Mouse (Mus musculus): ENCODE data around the gene Mccc1. TPM values are rescaled to one million over a fixed set of nuclear protein-coding genes. Genes with fewer than 3 reads are reported as not detected.

The Mccc1 gene
- polyA plus RNA-seq, 1 experiment from 2014 or later = 23.5 TPM

DNA sequence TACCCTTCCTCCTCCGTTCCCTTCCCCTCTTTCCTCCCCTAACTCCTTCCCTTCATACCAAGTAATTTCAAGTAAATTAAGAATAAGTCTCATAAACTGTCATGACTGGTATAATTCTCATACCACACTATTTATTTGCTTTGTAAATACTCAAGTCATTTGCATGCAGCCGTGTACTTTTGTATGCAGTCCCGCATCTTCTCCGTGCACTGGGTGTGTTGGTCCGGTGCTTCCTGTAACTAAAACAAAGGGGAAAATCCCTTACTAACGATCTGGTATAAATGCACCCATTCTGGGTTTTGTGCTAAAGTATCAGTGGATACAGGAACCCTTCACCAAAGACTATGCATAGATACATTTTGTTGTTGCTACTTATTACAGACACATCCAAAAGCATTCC, 25.3 kb upstream of the Mccc1 start:
- Histone ChIP-seq H3K9ac (ENCODE audit: low read depth, low read length) (no peak overlapping the region), H3K27ac (ENCODE audit: low read depth, low read length) (no peak overlapping the region), H3K9me3 (ENCODE audit: control insufficient read depth) (no peaks in the 10 kb centered on the region), H3K4me2 (replicated peaks; ENCODE audit: low read depth) (no peak overlapping the region), H3K4me3 (ENCODE audit: low read depth, low read length) (no peak overlapping the region), H3K27me3 (replicated peaks; ENCODE audit: control insufficient read depth, insufficient read depth, low read length) (no peaks in the 10 kb centered on the region), H3K4me1 (replicated peaks; ENCODE audit: control insufficient read depth, insufficient read depth, low read length) (no peaks in the 10 kb centered on the region), H3K36me3 (ENCODE audit: control insufficient read depth, insufficient read depth) (no peaks in the 10 kb centered on the region)
- no peak for ATAC-seq
- WGBS = 79% methylated on average over 6 of the region's 6 CpGs
- no peak for TF ChIP-seq CTCF (IDR thresholded peaks at IDR 0.05; ENCODE audit: low read depth)

DNA sequence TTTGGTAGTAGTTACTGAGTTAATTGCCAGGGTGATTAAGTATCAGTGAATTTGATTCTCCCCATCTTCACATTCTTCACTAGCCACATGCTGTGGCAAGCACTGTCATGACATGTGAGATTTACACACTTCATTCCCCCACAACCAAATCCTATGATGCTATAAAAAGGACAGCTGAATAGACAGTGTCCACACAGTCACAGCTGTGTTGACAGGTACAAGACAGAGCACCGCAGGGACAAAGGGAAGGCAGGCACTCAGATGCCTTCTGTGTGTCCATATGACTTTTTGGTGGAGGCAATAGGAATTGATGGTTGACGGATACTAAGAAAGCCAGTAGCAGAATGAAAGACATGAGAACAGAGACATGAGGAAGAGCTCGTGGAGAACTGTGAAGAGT, 10.8 kb upstream of the Mccc1 start:
- Histone ChIP-seq H3K9ac (ENCODE audit: low read depth, low read length) (no peak overlapping the region), H3K4me2 (replicated peaks; ENCODE audit: low read depth) (no peak overlapping the region), H3K9me3 (ENCODE audit: control insufficient read depth) (0 out of 2 replicates have a peak, but pooled peaks cover 3% of the 10 kb centered on the region), H3K27me3 (replicated peaks; ENCODE audit: control insufficient read depth, insufficient read depth, low read length) (no peaks in the 10 kb centered on the region), H3K27ac (ENCODE audit: low read depth, low read length) (no peak overlapping the region), H3K4me1 (replicated peaks; ENCODE audit: control insufficient read depth, insufficient read depth, low read length) (no peaks in the 10 kb centered on the region), H3K4me3 (ENCODE audit: low read depth, low read length) (no peak overlapping the region), H3K36me3 (ENCODE audit: control insufficient read depth, insufficient read depth) (no peaks in the 10 kb centered on the region)
- WGBS = 81% methylated on average over 3 of the region's 3 CpGs
- no peak for ATAC-seq
- TF ChIP-seq CTCF (IDR thresholded peaks at IDR 0.05; ENCODE audit: low read depth) = no peak

DNA sequence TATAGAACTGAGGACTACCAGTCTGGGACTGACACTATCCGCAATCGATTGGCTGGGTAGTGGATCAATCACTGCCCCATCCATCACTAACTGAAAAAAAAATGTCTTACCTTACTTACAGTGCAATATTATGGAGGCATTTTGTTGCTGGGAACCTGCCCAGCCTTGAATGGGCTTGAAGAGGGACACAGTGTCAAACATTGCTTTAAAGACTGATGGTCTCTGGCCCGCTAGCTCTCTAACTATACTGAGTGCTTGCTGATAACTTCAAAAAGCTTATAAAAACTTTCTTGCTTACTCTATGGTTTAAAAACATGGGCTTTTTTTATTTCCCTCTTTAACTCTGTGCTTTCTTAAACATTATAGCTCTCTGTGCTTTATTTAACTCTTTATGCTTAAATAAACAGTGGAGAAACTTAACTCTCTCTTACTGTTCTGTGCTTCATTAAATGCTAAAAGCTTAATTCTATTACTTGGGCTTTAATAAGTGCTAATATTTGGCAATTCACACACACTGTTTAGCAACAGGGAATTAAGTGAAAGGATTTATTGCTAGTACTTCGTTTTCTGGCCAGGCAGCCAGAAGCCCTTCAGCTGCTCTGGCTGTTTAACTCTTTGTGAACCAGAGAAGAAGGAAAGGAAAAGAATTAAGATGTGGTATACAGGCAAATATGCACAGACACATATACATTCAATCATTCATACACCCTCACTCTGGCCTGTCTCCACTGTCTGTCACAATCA, 8.1 kb upstream of the Mccc1 start:
- Histone ChIP-seq H3K9me3 (ENCODE audit: control insufficient read depth) (0 out of 2 replicates have a peak, but pooled peaks cover 3% of the 10 kb centered on the region), H3K27me3 (replicated peaks; ENCODE audit: control insufficient read depth, insufficient read depth, low read length) (no peaks in the 10 kb centered on the region), H3K36me3 (ENCODE audit: control insufficient read depth, insufficient read depth) (no peaks in the 10 kb centered on the region), H3K4me1 (replicated peaks; ENCODE audit: control insufficient read depth, insufficient read depth, low read length) (no peaks in the 10 kb centered on the region), H3K9ac (ENCODE audit: low read depth, low read length) (no peak overlapping the region), H3K27ac (ENCODE audit: low read depth, low read length) (no peak overlapping the region), H3K4me2 (replicated peaks; ENCODE audit: low read depth) (no peak overlapping the region), H3K4me3 (ENCODE audit: low read depth, low read length) (no peak overlapping the region)
- ATAC-seq = no peak
- no peak for TF ChIP-seq CTCF (IDR thresholded peaks at IDR 0.05; ENCODE audit: low read depth)
- 61% methylated on average over 4 of the region's 4 CpGs for WGBS

DNA sequence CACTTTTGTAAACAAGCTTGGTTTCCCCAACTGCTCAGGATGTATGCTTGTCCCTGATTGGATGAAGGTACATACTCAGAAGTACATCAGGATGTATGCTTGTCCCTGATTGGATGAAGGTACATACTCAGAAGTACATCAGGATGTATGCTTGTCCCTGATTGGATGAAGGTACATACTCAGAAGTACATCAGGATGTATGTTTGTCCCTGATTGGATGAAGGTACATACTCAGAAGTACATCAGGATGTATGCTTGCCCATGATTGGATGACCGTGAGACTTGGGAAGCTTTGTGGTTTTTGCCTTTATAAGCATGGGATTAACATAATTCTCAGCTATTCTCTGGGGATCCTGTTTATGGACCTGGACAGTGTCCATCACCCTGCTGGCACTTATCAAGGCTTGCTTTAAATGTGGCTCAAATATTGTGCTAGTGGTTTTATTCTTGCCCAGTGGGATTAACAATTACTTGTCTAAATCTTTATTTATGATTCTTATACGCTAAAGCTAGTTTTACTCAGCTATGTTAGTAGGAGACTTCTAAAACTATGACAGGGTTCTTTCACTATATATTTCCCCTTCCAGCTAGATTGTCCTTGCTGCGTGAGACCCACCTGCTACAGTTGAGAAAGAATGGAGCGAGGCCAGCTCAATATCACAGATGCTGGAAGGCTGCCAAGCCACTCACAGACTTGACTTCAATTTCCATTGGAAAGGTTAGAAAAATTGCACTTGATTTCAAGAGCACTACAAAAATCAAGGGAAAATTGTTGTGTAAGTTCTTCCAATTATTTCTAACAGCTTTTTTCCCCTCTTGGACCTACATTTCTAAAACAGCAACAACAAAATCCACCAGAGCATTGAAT, 3.8 kb upstream of the Mccc1 start:
- H3K9me3 ChIP-seq (ENCODE audit: control insufficient read depth) = 0 out of 2 replicates have a peak, but pooled peaks cover 3% of the 10 kb centered on the region
- 58% methylated on average over 4 of the region's 4 CpGs for WGBS
- no peaks in the 10 kb centered on the region for H3K36me3 ChIP-seq (ENCODE audit: control insufficient read depth, insufficient read depth)
- H3K27ac ChIP-seq (ENCODE audit: low read depth, low read length) = no peak overlapping the region
- H3K9ac ChIP-seq (ENCODE audit: low read depth, low read length) = no peak overlapping the region
- H3K27me3 ChIP-seq (replicated peaks; ENCODE audit: control insufficient read depth, insufficient read depth, low read length) = no peaks in the 10 kb centered on the region
- peaks cover 5% of the 10 kb centered on the region; the same call in 1 of the 2 replicates for H3K4me1 ChIP-seq (replicated peaks; ENCODE audit: control insufficient read depth, insufficient read depth, low read length)
- no peak overlapping the region for H3K4me3 ChIP-seq (ENCODE audit: low read depth, low read length)
- no peak overlapping the region for H3K4me2 ChIP-seq (replicated peaks; ENCODE audit: low read depth)
- no peak for ATAC-seq
- TF ChIP-seq CTCF (IDR thresholded peaks at IDR 0.05; ENCODE audit: low read depth) = no peak

DNA sequence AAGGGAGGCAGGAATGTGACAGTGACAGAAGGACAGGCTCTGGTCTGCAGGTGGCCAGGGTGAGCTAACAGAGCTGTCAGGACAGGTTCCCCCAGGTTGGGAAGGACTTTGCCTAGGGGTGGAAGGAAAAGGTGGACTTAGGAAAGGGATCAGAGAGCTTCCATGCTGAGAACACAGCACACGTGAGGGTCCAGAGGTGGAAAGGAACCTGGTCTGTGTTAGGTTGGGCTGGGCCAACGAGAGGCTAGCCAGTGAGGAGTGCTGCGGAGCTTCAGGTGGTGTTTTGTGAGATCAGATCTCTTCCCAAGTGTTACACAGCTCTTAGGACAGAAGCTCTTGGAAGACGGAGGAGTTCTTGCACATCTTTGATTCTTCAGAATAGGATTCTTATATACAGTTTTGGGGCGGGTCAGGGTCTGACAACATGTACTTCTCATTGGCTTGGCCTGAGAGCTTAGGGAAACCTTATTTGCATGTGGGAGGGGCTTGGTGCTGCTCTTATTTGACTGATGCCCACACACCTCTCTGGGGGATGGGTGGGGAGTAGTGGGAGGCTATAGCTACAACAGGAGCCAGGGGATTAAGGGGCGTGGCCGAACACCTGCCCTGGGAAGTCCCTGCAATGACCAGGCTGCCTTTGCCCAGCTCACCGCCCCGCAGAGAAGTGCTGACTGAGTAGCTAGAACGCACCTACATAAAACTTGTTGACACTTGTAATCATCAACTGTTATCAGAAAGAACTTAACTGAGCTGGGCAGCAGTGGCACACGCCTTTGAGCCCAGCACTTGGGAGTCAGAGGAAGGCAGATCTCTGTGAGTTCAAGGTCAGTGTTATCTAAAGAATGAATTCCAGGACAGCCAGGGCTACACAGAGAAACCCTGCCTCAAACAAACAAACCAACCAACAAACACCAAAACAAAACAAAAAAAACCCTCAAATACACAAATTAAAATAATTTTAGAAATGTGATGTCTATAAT, 5.6 kb downstream of the Mccc1 start:
- no peak for TF ChIP-seq CTCF (IDR thresholded peaks at IDR 0.05; ENCODE audit: low read depth)
- no peak overlapping the region for H3K4me2 ChIP-seq (replicated peaks; ENCODE audit: low read depth)
- H3K4me1 ChIP-seq (replicated peaks; ENCODE audit: control insufficient read depth, insufficient read depth, low read length) = peaks cover 5% of the 10 kb centered on the region; the same call in 1 of the 2 replicates
- peak; percentile 80 for ATAC-seq
- H3K9ac ChIP-seq (ENCODE audit: low read depth, low read length) = no peak overlapping the region
- peaks cover 18% of the 10 kb centered on the region for H3K36me3 ChIP-seq (ENCODE audit: control insufficient read depth, insufficient read depth)
- no peaks in the 10 kb centered on the region for H3K27me3 ChIP-seq (replicated peaks; ENCODE audit: control insufficient read depth, insufficient read depth, low read length)
- 51% methylated on average over 11 of the region's 11 CpGs for WGBS
- H3K9me3 ChIP-seq (ENCODE audit: control insufficient read depth) = no peaks in the 10 kb centered on the region
- H3K4me3 ChIP-seq (ENCODE audit: low read depth, low read length) = no peak overlapping the region
- H3K27ac ChIP-seq (ENCODE audit: low read depth, low read length) = no peak overlapping the region
